Mouse (Mus musculus) CH12F3 (cell line): ENCODE data around the gene Irgc1.

Source experiments
- in situ Hi-C: fragments of 300-500 bp; cut with MboI; formaldehyde crosslinking; loops from 2 replicates; pipeline ENCODE4 v1.14.3; 2020; ENCODE audit warnings: low sequenced_read_pairs

The Irgc1 gene

GRCm38 (mm10) chr7:24439191-24439590, 12.9 kb downstream of the Irgc1 start:
- in situ Hi-C loops: no loop called here

GRCm38 (mm10) chr7:24437981-24438380, 14.1 kb downstream of the Irgc1 start:
- in situ Hi-C loops: no loop called here

- in situ Hi-C loops: no loop called here
Measured at GRCm38 (mm10) chr7:24435305-24435704, 16.8 kb downstream of the Irgc1 start.

GRCm38 (mm10) chr7:24431713-24432112, 20.4 kb downstream of the Irgc1 start:
- in situ Hi-C loops: no loop called here

GRCm38 (mm10) chr7:24430551-24431345, 21.3 kb downstream of the Irgc1 start:
- in situ Hi-C loops: no loop called here

- in situ Hi-C loops: no loop called here
Measured at GRCm38 (mm10) chr7:24429413-24430112, 22.5 kb downstream of the Irgc1 start.

GRCm38 (mm10) chr7:24428725-24429124, 23.4 kb downstream of the Irgc1 start:
- in situ Hi-C loops: no loop called here

GRCm38 (mm10) chr7:24427168-24427567, 24.9 kb downstream of the Irgc1 start:
- in situ Hi-C loops: no loop called here

- in situ Hi-C loops: no loop called here
Measured at GRCm38 (mm10) chr7:24425919-24426318, 26.2 kb downstream of the Irgc1 start.

- in situ Hi-C loops: no loop called here
Measured at GRCm38 (mm10) chr7:24423956-24424732, 28.0 kb downstream of the Irgc1 start.

GRCm38 (mm10) chr7:24423107-24423763, 28.9 kb downstream of the Irgc1 start:
- in situ Hi-C loops: no loop called here

- in situ Hi-C loops: no loop called here
Measured at GRCm38 (mm10) chr7:24422251-24422650, 29.8 kb downstream of the Irgc1 start.

- in situ Hi-C loops: no loop called here
Measured at GRCm38 (mm10) chr7:24421648-24422047, 30.4 kb downstream of the Irgc1 start.

GRCm38 (mm10) chr7:24419579-24419978, 32.5 kb downstream of the Irgc1 start:
- in situ Hi-C loops: no loop called here

- in situ Hi-C loops: no loop called here
Measured at GRCm38 (mm10) chr7:24415261-24415660, 36.8 kb downstream of the Irgc1 start.

- in situ Hi-C loops: no loop called here
Measured at GRCm38 (mm10) chr7:24413630-24414029, 38.5 kb downstream of the Irgc1 start.

GRCm38 (mm10) chr7:24410831-24411230, 41.3 kb downstream of the Irgc1 start:
- in situ Hi-C loops: no loop called here

- in situ Hi-C loops: no loop called here
Measured at GRCm38 (mm10) chr7:24410123-24410522, 42.0 kb downstream of the Irgc1 start.

GRCm38 (mm10) chr7:24408186-24408585, 43.9 kb downstream of the Irgc1 start:
- in situ Hi-C loops: no loop called here

- in situ Hi-C loops: no loop called here
Measured at GRCm38 (mm10) chr7:24406528-24407344, 45.4 kb downstream of the Irgc1 start.
